Mouse (Mus musculus): ENCODE measurements at regions not wholly inside any gene's neighbourhood (a gene's known extent, or its start where the extent isn't known, plus 50 kb on each side); places are given as distances from the start of the nearest gene placed in this dataset.

DNA sequence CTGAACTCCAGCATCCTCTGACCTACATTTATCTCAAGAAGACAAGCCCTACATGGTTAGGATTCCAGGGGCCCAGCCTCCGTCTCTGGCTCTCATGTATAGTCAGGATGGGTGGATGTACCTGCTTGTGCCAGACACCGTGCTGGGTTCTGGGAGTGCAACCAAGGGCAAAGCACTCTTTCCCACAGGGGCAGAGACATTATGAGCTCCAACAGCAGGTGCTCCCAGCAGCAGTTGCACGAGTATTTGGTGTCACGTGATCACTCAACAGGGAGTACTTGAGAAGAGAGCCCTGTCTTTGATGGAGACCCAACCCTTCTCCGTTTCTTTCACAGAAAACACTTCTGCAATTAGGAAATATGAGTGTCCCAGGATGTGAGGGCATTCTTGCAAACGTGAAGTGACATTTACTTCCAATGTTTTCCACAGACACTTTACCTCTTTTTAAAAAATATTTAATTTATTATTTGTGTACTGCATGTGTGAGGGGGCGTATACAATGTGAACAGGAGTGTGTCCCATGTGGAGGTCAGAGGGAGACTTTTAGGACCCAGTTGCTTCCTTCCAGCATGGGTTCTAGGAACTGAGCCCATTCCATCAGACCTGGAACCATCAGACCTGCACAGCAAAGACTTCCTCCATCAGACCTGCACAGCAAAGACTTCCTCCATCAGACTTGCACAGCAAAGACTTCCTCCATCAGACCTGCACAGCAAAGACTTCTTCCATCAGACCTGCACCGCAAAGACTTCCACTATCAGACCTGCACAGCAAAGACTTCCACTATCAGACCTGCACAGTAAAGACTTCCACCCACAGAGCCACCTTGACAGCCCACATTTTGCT lies 95.5 kb upstream of the Cpm start:
- Histone ChIP-seq H3K9ac (ENCODE audit: low read length) (no peak overlapping the region), H3K27me3 (replicated peaks; ENCODE audit: control insufficient read depth, insufficient read depth, low read length) (no peaks in the 10 kb centered on the region), H3K4me1 (replicated peaks; ENCODE audit: control insufficient read depth, insufficient read depth, low read length) (no peaks in the 10 kb centered on the region), H3K36me3 (ENCODE audit: control insufficient read depth, insufficient read depth, low read length) (no peaks in the 10 kb centered on the region), H3K4me3 (ENCODE audit: low read depth, low read length) (no peak overlapping the region), H3K27ac (ENCODE audit: low read depth) (no peak overlapping the region), H3K4me2 (ENCODE audit: low read length) (no peak overlapping the region), H3K9me3 (ENCODE audit: control insufficient read depth, low read length) (no peaks in the 10 kb centered on the region)
- DNase-seq (ENCODE audit: low spot score) = no peak
- no peak for ATAC-seq (replicated peaks; ENCODE audit: low FRiP score, low TSS enrichment, low read depth)
- 81% methylated on average over 8 of the region's 8 CpGs for WGBS

DNA sequence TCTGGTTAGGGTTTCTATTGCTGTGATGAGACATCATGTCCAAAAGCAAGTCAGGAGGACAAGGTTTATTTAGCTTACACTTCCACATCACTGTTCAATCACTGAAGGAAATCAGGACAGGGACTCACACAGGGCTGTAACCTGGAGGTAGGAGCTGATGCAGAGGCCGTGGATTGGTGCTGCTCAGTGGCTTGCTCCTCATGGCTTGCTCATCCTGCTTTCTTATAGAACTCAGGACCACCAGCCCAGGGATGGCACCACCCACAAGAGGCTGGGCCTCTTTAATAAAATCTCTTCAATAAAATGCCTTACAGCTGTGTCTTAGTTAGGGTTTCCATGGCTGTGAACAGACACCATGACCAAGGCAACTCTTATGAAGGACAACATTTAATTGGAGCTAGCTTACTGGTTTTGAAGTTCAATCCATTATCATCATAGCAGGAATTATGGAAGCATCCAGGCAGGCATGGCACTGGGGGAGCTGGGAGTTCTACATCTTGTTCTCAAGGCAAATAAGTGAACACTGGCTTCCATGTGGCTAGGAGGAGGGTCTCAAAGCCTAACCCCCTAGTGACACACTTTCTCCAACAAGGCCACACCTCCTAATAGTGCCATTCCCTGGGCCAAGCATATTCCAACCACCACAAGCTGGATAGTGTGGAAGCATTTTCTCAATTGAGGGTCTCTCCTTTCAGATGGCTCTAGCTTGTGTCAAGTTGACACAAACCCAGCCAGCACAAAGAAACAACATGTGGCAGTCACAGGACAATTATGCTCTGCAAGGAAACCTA lies 96.4 kb upstream of the Cpm start:
- DNase-seq (ENCODE audit: low spot score) (no peak), ATAC-seq (replicated peaks; ENCODE audit: low FRiP score, low TSS enrichment, low read depth) (no peak)
- no peaks in the 10 kb centered on the region for H3K4me1 ChIP-seq (replicated peaks; ENCODE audit: control insufficient read depth, insufficient read depth, low read length)
- no peaks in the 10 kb centered on the region for H3K9me3 ChIP-seq (ENCODE audit: control insufficient read depth, low read length)
- no peak overlapping the region for H3K4me3 ChIP-seq (ENCODE audit: low read depth, low read length)
- H3K27me3 ChIP-seq (replicated peaks; ENCODE audit: control insufficient read depth, insufficient read depth, low read length) = no peaks in the 10 kb centered on the region
- no peaks in the 10 kb centered on the region for H3K36me3 ChIP-seq (ENCODE audit: control insufficient read depth, insufficient read depth, low read length)
- H3K4me2 ChIP-seq (ENCODE audit: low read length) = no peak overlapping the region
- no peak overlapping the region for H3K9ac ChIP-seq (ENCODE audit: low read length)
- no peak overlapping the region for H3K27ac ChIP-seq (ENCODE audit: low read depth)
- 100% methylated on average over 1 of the region's 1 CpGs for WGBS

DNA sequence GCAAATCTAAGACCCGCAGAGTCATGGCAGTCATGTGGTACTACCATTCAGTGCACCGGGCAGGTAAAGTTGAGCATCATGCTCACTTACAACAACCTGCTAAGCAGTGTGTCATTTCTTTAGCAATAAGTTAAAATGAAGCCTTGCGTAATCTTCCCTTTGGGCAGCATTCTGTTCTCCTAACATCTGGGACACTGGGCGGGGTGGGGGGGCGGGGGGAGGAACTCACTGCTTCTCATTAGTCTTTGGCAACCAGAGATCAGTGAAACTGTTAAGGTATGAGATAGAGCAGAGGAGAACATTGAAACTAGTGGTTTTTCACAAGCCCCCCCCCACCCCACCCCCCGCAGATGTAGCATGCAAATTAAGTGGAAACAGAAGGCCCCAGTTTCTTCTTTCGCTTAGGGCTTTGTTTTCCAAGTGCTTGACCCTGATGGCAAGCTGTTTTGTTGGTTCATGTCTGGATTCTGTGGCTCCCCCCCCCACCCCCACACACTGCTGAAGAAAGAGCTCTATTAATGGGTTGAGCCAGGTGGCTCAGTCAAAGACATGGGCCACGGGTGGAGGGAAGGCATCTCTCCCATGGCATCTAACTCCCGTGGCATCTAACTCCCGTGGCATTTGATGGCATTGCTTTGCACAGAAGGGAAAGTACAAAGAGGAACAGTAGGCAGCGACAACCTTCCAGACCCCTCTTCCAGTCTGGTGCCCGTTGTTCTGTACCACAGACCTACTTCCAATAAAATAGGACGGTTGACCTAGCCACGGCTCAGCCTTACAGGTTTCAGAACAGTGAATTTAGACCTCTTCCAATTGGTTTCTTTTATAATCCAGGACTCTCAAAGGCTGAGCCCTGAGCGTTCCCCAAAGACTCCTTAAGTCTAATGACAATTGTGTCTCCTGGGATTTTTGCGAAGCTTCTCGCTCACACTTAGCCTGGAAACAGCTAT lies 97.2 kb upstream of the Cpm start:
- Histone ChIP-seq H3K4me2 (ENCODE audit: low read length) (no peak overlapping the region), H3K9ac (ENCODE audit: low read length) (no peak overlapping the region), H3K4me1 (replicated peaks; ENCODE audit: control insufficient read depth, insufficient read depth, low read length) (no peaks in the 10 kb centered on the region), H3K36me3 (ENCODE audit: control insufficient read depth, insufficient read depth, low read length) (no peaks in the 10 kb centered on the region), H3K9me3 (ENCODE audit: control insufficient read depth, low read length) (no peaks in the 10 kb centered on the region), H3K4me3 (ENCODE audit: low read depth, low read length) (no peak overlapping the region), H3K27ac (ENCODE audit: low read depth) (no peak overlapping the region), H3K27me3 (replicated peaks; ENCODE audit: control insufficient read depth, insufficient read depth, low read length) (no peaks in the 10 kb centered on the region)
- no peak for ATAC-seq (replicated peaks; ENCODE audit: low FRiP score, low TSS enrichment, low read depth)
- 92% methylated on average over 17 of the region's 17 CpGs for WGBS
- DNase-seq (ENCODE audit: low spot score) = no peak

- no peak overlapping the region for H3K4me2 ChIP-seq (ENCODE audit: low read length)
- no peaks in the 10 kb centered on the region for H3K9me3 ChIP-seq (ENCODE audit: control insufficient read depth, low read length)
- no peaks in the 10 kb centered on the region for H3K4me1 ChIP-seq (replicated peaks; ENCODE audit: control insufficient read depth, insufficient read depth, low read length)
- H3K27me3 ChIP-seq (replicated peaks; ENCODE audit: control insufficient read depth, insufficient read depth, low read length) = no peaks in the 10 kb centered on the region
- DNase-seq (ENCODE audit: low spot score) = no peak
- no peak for ATAC-seq (replicated peaks; ENCODE audit: low FRiP score, low TSS enrichment, low read depth)
- no peak overlapping the region for H3K27ac ChIP-seq (ENCODE audit: low read depth)
- H3K4me3 ChIP-seq (ENCODE audit: low read depth, low read length) = no peak overlapping the region
- 83% methylated on average over 10 of the region's 10 CpGs for WGBS
- no peaks in the 10 kb centered on the region for H3K36me3 ChIP-seq (ENCODE audit: control insufficient read depth, insufficient read depth, low read length)
- no peak overlapping the region for H3K9ac ChIP-seq (ENCODE audit: low read length)
Measured at GRCm38 (mm10) chr10:117530859-117531602, 98.3 kb upstream of the Cpm start.

GRCm38 (mm10) chr10:117530007-117530858 lies 99.1 kb upstream of the Cpm start:
- DNase-seq (ENCODE audit: low spot score) = no peak
- no peak for ATAC-seq (replicated peaks; ENCODE audit: low FRiP score, low TSS enrichment, low read depth)
- 77% methylated on average over 15 of the region's 15 CpGs for WGBS
- H3K27me3 ChIP-seq (replicated peaks; ENCODE audit: control insufficient read depth, insufficient read depth, low read length) = no peaks in the 10 kb centered on the region
- no peak overlapping the region for H3K27ac ChIP-seq (ENCODE audit: low read depth)
- H3K4me1 ChIP-seq (replicated peaks; ENCODE audit: control insufficient read depth, insufficient read depth, low read length) = no peaks in the 10 kb centered on the region
- no peaks in the 10 kb centered on the region for H3K9me3 ChIP-seq (ENCODE audit: control insufficient read depth, low read length)
- no peaks in the 10 kb centered on the region for H3K36me3 ChIP-seq (ENCODE audit: control insufficient read depth, insufficient read depth, low read length)
- H3K4me2 ChIP-seq (ENCODE audit: low read length) = no peak overlapping the region
- no peak overlapping the region for H3K4me3 ChIP-seq (ENCODE audit: low read depth, low read length)
- no peak overlapping the region for H3K9ac ChIP-seq (ENCODE audit: low read length)

GRCm38 (mm10) chr10:117529269-117530006 lies 99.9 kb upstream of the Cpm start:
- Histone ChIP-seq H3K4me3 (ENCODE audit: low read depth, low read length) (no peak overlapping the region), H3K27me3 (replicated peaks; ENCODE audit: control insufficient read depth, insufficient read depth, low read length) (no peaks in the 10 kb centered on the region), H3K4me2 (ENCODE audit: low read length) (no peak overlapping the region), H3K4me1 (replicated peaks; ENCODE audit: control insufficient read depth, insufficient read depth, low read length) (no peaks in the 10 kb centered on the region), H3K9me3 (ENCODE audit: control insufficient read depth, low read length) (no peaks in the 10 kb centered on the region), H3K27ac (ENCODE audit: low read depth) (no peak overlapping the region), H3K9ac (ENCODE audit: low read length) (no peak overlapping the region), H3K36me3 (ENCODE audit: control insufficient read depth, insufficient read depth, low read length) (no peaks in the 10 kb centered on the region)
- ATAC-seq (replicated peaks; ENCODE audit: low FRiP score, low TSS enrichment, low read depth) (no peak), DNase-seq (ENCODE audit: low spot score) (no peak)
- WGBS = 88% methylated on average over 7 of the region's 7 CpGs

DNA sequence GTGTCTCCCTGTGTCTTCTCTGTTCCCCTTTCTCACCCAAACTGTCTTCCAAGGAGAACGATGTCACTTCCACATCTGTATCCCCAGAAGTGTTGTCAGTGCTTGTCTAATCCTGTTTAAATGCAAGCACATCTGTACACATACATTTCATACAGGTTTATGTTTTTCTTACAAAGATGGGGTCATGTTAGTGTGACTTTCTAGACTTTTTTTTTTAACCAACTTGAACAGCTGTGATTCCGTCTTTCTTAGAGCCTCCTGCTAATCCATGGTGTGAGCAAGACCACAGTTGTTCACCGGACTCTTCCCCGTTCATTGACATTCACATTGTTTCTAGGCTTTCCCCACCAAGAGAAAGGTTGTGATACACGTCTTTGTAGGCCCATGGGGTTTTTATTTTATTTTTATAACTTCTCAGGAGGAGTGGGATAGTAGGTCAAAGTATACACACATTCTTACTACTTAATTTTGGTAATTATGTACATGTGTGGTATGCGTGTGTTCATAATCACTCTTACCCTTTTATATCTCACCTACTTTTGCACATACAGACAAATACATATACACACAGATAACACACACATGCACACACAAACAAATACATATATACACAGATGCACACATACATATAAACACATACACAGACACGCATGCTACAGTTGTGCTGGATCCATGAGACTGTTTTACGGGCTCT lies 100.6 kb upstream of the Cpm start:
- H3K9ac ChIP-seq (ENCODE audit: low read length) = no peak overlapping the region
- DNase-seq (ENCODE audit: low spot score) (no peak), ATAC-seq (replicated peaks; ENCODE audit: low FRiP score, low TSS enrichment, low read depth) (no peak)
- no peaks in the 10 kb centered on the region for H3K9me3 ChIP-seq (ENCODE audit: control insufficient read depth, low read length)
- no peak overlapping the region for H3K27ac ChIP-seq (ENCODE audit: low read depth)
- no peaks in the 10 kb centered on the region for H3K27me3 ChIP-seq (replicated peaks; ENCODE audit: control insufficient read depth, insufficient read depth, low read length)
- no peaks in the 10 kb centered on the region for H3K4me1 ChIP-seq (replicated peaks; ENCODE audit: control insufficient read depth, insufficient read depth, low read length)
- H3K4me3 ChIP-seq (ENCODE audit: low read depth, low read length) = no peak overlapping the region
- WGBS = 82% methylated on average over 8 of the region's 8 CpGs
- H3K36me3 ChIP-seq (ENCODE audit: control insufficient read depth, insufficient read depth, low read length) = no peaks in the 10 kb centered on the region
- no peak overlapping the region for H3K4me2 ChIP-seq (ENCODE audit: low read length)

Data from intestine, embryonic 14.5 days (tissue).